ENCODE assay signal across 23 mouse cellular contexts in the genomic region with DNA sequence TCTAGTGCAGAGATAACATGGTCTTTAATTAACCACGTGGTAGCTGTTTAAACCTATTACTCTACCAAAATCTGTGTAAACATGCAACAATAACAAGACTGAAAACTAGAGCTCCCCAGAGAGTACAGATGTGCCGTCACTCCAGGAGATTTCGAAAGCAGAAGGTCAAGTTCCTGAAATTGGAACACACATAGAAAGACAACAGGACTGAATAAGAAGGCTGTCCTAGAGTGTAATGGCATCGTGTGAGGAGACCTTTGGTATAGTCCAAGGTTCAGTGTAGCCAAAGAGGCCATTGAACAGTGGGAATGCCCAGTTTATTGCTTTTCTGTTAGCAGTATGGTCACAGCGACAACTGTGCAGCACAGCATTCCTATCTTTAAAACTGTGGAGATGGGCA. TPM values are rescaled to one million over a fixed set of nuclear protein-coding genes. Genes with fewer than 3 reads are reported as not detected.
DNase-seq lines count a peak whose midpoint lies in the region; ATAC-seq and TF ChIP-seq lines count a peak whose summit lies in the region.
"Had no signal": no experiment of that assay in that cellular context is flagged by ENCODE, and none has a peak within 500 bp of the region (broad histone marks: within the 10 kb centered on the region; RNA-seq: fewer than 3 reads in every experiment).

No protein-coding gene starts in this region.

- ATAC-seq in liver, embryonic 14.5 days (ENCODE audit: insufficient read depth): peak; percentile 48; the same call in 1 of the 2 replicates

- H3K27me3 ChIP-seq in liver, adult 2 months (ENCODE audit: control insufficient read depth, insufficient read depth, low read length): no peaks in the 10 kb centered on the region
- H3K27me3 ChIP-seq in liver, embryonic 14.5 days (ENCODE audit: control insufficient read depth, insufficient read depth, low read length): no peaks in the 10 kb centered on the region
- H3K27me3 ChIP-seq: CH12.LX; forebrain, embryonic 12.5 days; limb, embryonic 13.5 days; neural tube, embryonic 13.5 days had no signal

- intact Hi-C loops in left cerebral cortex, postnatal 36 days (cut with DNase I): no loop called here

- H3K4me1 ChIP-seq in liver, adult 2 months (ENCODE audit: control insufficient read depth, insufficient read depth, low read length): peaks cover 18% of the 10 kb centered on the region
- no peaks in the 10 kb centered on the region for H3K4me1 ChIP-seq in liver, embryonic 14.5 days (replicated peaks; ENCODE audit: control insufficient read depth in 2 of 2, insufficient read depth in 2 of 2, low read length in 1 of 2)

- H3K36me3 ChIP-seq in liver, adult 2 months (ENCODE audit: control insufficient read depth, insufficient read depth, low read length): peaks cover 11% of the 10 kb centered on the region; the same call in 1 of the 2 replicates
- H3K36me3 ChIP-seq in liver, embryonic 14.5 days (replicated peaks; ENCODE audit: control insufficient read depth, insufficient read depth, low read depth): no peaks in the 10 kb centered on the region
- H3K36me3 ChIP-seq: forebrain, embryonic 12.5 days; limb, embryonic 13.5 days; midbrain, embryonic 12.5 days; neural tube, embryonic 13.5 days had no signal

- no peak for TF ChIP-seq CTCF in liver, adult 2 months (IDR thresholded peaks at IDR 0.05; ENCODE audit: low read depth, low read length)
- TF ChIP-seq CTCF in liver, embryonic 14.5 days (IDR thresholded peaks at IDR 0.05; ENCODE audit: low read depth): no peak

- H3K4me2 ChIP-seq in liver, embryonic 14.5 days (ENCODE audit: low read depth): no peak overlapping the region
- H3K4me2 ChIP-seq: forebrain, embryonic 12.5 days; hindbrain, embryonic 14.5 days; limb, embryonic 13.5 days; midbrain, embryonic 12.5 days; neural tube, embryonic 13.5 days had no signal

- peak overlapping the region; percentile 41; the same call in 1 of the 2 replicates for H3K4me3 ChIP-seq in liver, adult 2 months (ENCODE audit: insufficient read depth, low read depth, low read length)
- no peak overlapping the region for H3K4me3 ChIP-seq in liver, embryonic 14.5 days (ENCODE audit: insufficient read depth in 1 of 2, low read depth in 2 of 2, low read length in 2 of 2)
- H3K4me3 ChIP-seq: forebrain, embryonic 12.5 days; heart, adult 2 months; limb, embryonic 13.5 days; midbrain, embryonic 12.5 days; neural tube, embryonic 13.5 days had no signal

- peak overlapping the region; percentile 100 for H3K27ac ChIP-seq in liver, adult 2 months (replicated peaks; ENCODE audit: insufficient read depth, low read depth, low read length)
- H3K27ac ChIP-seq in liver, embryonic 14.5 days: no peak overlapping the region
- H3K27ac ChIP-seq: forebrain, embryonic 12.5 days; heart, adult 2 months; hindbrain, embryonic 14.5 days; limb, embryonic 13.5 days; macrophage; midbrain, embryonic 12.5 days; neural tube, embryonic 13.5 days had no signal

- DNase-seq in gastrocnemius, adult 18-20 months (ENCODE audit: low spot score): peak; percentile 20
- no peak for DNase-seq in gastrocnemius, postnatal 25 days
- peak; percentile 100 for DNase-seq in liver, adult 2 months (ENCODE audit: extremely low read depth, low read depth, low spot score)
- DNase-seq in liver: no peak
- peak in 1 of 3 experiments; percentile 12 for DNase-seq in liver, embryonic 14.5 days (ENCODE audit: low read depth in 3 of 3, low spot score in 3 of 3)
- DNase-seq in left cerebral cortex, postnatal 36 days (ENCODE audit: low spot score in 2 of 2): no peak
- no peak for DNase-seq in cerebellum, adult 8-10 months
- DNase-seq: cerebellum, adult 9-11 months; gastrocnemius, postnatal 14 days; heart, adult 2 months; heart, postnatal 36 days; layer of hippocampus, adult 9-11 months; right cerebral cortex, adult 18-20 months; spleen, adult 18-20 months; thymus, adult 2 months had no signal

- no peaks in the 10 kb centered on the region for H3K9me3 ChIP-seq in liver, embryonic 14.5 days (ENCODE audit: control insufficient read depth, low read length)
- H3K9me3 ChIP-seq: forebrain, embryonic 12.5 days; limb, embryonic 13.5 days; midbrain, embryonic 12.5 days; neural tube, embryonic 13.5 days had no signal

- TF ChIP-seq POLR2A in liver, adult 2 months (IDR thresholded peaks at IDR 0.05; ENCODE audit: extremely low read depth, insufficient read depth, low read length): no peak

- H3K79me2 ChIP-seq in liver, adult 2 months (ENCODE audit: control insufficient read depth, insufficient read depth, low read length): peaks cover 22% of the 10 kb centered on the region

- 26% methylated on average over 5 of the region's 5 CpGs for WGBS in liver, adult 2 months
- WGBS in liver, embryonic 14.5 days (ENCODE audit: insufficient replicate concordance): 53% methylated on average over 5 of the region's 5 CpGs

- no peak for TF ChIP-seq EP300 in liver, embryonic 14.5 days (IDR thresholded peaks at IDR 0.05; ENCODE audit: low read depth)

- peak overlapping the region; percentile 75 for H3K9ac ChIP-seq in liver, adult 2 months (ENCODE audit: low read depth, low read length)
- H3K9ac ChIP-seq in liver, embryonic 14.5 days (replicated peaks): no peak overlapping the region
- H3K9ac ChIP-seq: forebrain, embryonic 12.5 days; hindbrain, embryonic 14.5 days; limb, embryonic 13.5 days; midbrain, embryonic 12.5 days; neural tube, embryonic 13.5 days had no signal

RNA-seq across cellular contexts. Expression of a gene that starts 4.8 kb away (rescaled TPM):
- 1 to 10 TPM; 2.1 to 3.0 TPM for total RNA-seq in gastrocnemius, adult 18-20 months (2021)
- 1 to 10 TPM in 1 of 2 experiments, under 1 TPM in 1; 0.92 to 1.3 TPM for total RNA-seq in gastrocnemius, postnatal 25 days (2021)
- 468 and 470 TPM in 2 replicates for total RNA-seq in liver, adult 2 months (2014; rRNA removed)
- polyA plus RNA-seq in liver, adult 2 months (2012; rRNA removed): 65.4 and 77.8 TPM in 2 replicates
- 1.0 and 1.6 TPM in 2 replicates for polyA plus RNA-seq in liver, embryonic 14.5 days (2012; rRNA removed)
- polyA plus RNA-seq in liver, embryonic 14.5 days (2014; fragmentation: Nextera tagmentation; extraction: Ambion mirVana): 2.4 and 3.1 TPM in 2 replicates
- 10 to 100 TPM in 1 of 2 experiments, 1 to 10 TPM in 1; 6.3 to 15.4 TPM for total RNA-seq in left cerebral cortex, postnatal 36 days (2021)
- total RNA-seq: CH12.LX, MEL had no signal
- polyA plus RNA-seq: macrophage had no signal

Comparison
In these comparisons a context has a peak if more than half of its experiments do, and no peak if none do; other contexts are left out.
1. DNase-seq: peak in gastrocnemius, adult 18-20 months (single experiment) and liver, adult 2 months (single experiment); none in gastrocnemius, postnatal 25 days (single experiment), liver (single experiment), left cerebral cortex, postnatal 36 days (0 of 2) and cerebellum, adult 8-10 months (single experiment).
2. RNA of a gene that starts 4.8 kb away (total RNA-seq): 468 to 470 TPM in liver, adult 2 months; 6.3 to 15.4 TPM in left cerebral cortex, postnatal 36 days, 2.1 to 3.0 TPM in gastrocnemius, adult 18-20 months and 0.92 to 1.3 TPM in gastrocnemius, postnatal 25 days; every median in the first group is over 10 times any median in the second.